Mouse (Mus musculus): ENCODE measurements at regions not wholly inside any gene's neighbourhood (a gene's known extent, or its start where the extent isn't known, plus 50 kb on each side); places are given as distances from the start of the nearest gene placed in this dataset.

GRCm38 (mm10) chr1:186572651-186573050 is 133.1 kb downstream of the Tgfb2 start:
- no peak for TF ChIP-seq CTCF (IDR thresholded peaks at IDR 0.05; ENCODE audit: borderline replicate concordance, insufficient read depth, low read length)
- TF ChIP-seq POLR2A (IDR thresholded peaks at IDR 0.05; ENCODE audit: low read depth, low read length) = no peak

Data from embryonic fibroblast, embryonic 13.5 days (primary cell).